Mouse (Mus musculus) kidney, adult 2 months (tissue): Measurements from ENCODE around the gene Chid1.

Source experiments
- CTCF ChIP-seq: fragments of 200-500 bp; conservative IDR thresholded peaks from 2 replicates; pipeline ENCODE4 v1.5.1; 2011; ENCODE audit warnings: low read depth, mild to moderate bottlenecking, control low read depth, low read length, moderate library complexity, mixed read lengths; ENCODE audit not compliant: insufficient read depth, insufficient read length
- POLR2A ChIP-seq: fragments of 200-500 bp; IDR thresholded peaks from one replicate; pipeline ENCODE4 v1.6.1; 2011; ENCODE audit warnings: low read depth, low read length, control low read depth

DNA sequence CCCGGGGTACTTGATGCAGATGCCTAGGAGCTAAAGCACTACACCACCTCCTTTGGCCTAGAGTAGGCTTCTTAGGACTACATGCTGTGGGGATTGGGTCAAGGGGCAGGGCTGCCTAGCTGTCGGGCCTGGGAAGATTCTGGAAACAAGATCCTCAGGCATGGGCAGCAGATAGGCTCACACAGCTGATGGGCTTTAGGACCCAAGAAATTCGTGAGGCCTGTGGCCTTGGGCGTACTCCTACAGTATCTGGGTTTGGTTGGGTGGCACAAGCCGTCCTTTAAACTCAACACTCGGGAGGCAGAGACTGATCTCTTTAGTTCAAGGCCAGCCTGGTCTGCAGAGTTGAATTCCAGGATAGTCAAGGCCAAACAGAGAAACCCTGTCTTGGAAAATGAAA lies 67.4 kb downstream of the Chid1 start:
- TF ChIP-seq POLR2A (no peak), CTCF (no peak)
